Mouse (Mus musculus) spleen, adult 2 months (tissue): ENCODE data around the gene A930009A15Rik.

ENCODE experiments used
- CTCF ChIP-seq: fragments of 200-500 bp; IDR thresholded peaks from 2 replicates; pipeline ENCODE4 v1.5.1; 2011; ENCODE audit warnings: mild to moderate bottlenecking, inconsistent platforms; ENCODE audit not compliant: insufficient read depth, insufficient read length, insufficient replicate concordance; ENCODE audit errors: extremely low read depth
- POLR2A ChIP-seq: fragments of 200-500 bp; IDR thresholded peaks from 2 replicates; pipeline ENCODE4 v1.6.1; 2011; ENCODE audit warnings: low read depth, low read length, inconsistent platforms

DNA sequence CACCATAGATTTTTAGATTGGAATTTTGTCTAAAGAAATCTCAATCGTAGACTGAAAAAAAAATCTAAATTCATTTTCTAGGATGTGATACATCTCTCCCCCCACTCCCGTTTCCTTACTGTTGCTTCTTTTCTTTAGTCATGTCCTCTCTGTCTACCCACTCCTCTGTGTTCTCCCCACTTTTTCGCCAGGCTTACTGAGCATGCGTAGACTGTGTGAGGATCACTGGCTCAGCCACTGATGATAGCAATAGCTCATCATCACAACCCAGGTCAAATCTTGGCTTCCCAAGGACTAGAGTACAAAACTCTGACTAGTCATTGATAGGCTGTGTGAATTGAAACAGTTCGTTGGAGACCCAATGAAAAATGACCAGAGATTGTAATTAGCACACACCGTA lies 23.9 kb downstream of the A930009A15Rik start:
- no peak for TF ChIP-seq POLR2A
- no peak for TF ChIP-seq CTCF
